Mouse (Mus musculus) brain, embryonic 18.5 days (tissue): ENCODE results near the gene Nfkb2.
A peak's percentile ranks its signal among the peaks of the same experiment; 100 is the strongest.

Source experiments
- DNase-seq: peaks from one replicate; pipeline ENCODE4 v3.0.0-alpha.2; 2012; ENCODE audit warnings: low read depth, low spot score

The Nfkb2 gene

DNA sequence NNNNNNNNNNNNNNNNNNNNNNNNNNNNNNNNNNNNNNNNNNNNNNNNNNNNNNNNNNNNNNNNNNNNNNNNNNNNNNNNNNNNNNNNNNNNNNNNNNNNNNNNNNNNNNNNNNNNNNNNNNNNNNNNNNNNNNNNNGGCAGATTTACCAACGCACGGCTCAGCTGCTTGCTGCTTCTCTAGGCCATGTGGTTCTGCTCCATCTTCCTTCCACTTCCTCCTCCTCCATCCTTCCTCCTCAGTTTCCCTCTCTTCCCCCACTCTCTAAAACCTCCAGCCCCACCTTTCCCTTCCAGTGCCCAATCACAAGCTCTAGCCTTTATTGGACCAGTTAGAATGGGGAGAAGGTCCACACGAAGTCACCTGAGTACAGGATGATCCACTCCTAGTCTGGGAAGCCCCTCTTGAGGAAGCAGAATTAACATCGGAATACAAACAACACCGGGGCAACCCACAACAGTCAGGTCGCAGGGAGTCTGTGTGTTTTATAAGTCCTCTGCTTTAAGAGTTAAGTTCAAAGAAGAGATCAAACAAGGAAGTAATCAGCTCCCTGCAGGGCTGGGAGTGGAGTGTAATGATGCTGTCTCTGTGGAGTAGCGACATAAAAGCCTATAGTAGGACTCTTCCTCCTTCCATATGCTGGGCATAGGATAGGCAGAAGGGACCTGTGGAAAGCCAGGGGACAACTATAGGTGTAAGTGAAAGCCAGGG lies 40.7 kb downstream of the Nfkb2 start:
- no peak for DNase-seq

DNA sequence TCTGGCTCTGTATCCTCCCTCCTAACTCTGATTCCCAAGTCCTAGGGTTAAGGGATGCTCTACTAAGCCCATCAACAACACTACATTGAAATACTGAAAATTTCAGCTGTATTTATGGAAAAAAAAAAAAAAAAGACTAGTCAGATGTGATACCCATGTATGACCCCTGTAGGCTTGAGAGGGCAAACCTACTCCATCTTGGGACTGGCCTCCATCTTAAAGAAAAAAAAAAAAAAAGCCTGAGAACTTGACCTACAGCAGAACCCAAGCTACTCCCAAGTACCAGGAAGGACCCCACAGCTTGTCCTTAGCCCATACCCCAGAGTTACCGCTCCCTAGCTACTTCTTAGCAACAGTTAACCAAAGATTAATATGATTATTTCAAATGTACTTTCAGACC lies 43.0 kb downstream of the Nfkb2 start:
- DNase-seq: no peak

DNA sequence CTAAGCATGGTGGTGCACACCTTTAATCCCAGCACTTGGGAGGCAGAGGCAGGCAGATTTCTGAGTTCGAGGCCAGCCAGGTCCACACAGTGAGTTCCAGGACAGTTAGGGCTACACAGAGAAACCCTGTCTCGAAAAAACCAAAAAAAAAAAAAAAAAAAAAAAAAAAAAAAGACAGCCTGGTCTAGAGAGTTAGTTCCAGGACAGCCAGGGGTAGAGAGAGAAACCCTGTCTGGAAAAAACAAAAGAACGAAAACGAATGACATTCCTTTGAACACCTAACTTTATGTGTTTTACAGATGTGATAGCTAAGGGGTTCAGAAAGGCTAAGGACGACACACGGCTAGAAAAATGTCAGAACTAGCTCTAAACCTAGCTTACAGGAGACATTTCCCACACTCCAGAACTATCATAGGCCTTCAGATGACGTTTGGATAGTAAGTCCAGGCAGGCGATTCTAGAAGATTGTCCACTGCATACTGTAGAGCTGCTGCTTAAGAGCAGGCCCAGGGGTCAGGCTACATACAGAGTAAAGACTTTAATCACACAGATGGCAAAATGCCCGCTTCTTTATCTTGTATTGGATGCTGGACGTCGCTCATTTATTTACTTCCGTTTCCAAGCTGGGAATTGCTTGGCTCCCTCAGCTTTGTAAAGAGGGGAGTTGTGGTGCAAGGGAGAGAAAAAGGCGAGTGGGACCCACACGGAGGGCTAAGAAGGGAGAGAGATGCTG lies 44.0 kb downstream of the Nfkb2 start:
- no peak for DNase-seq

DNA sequence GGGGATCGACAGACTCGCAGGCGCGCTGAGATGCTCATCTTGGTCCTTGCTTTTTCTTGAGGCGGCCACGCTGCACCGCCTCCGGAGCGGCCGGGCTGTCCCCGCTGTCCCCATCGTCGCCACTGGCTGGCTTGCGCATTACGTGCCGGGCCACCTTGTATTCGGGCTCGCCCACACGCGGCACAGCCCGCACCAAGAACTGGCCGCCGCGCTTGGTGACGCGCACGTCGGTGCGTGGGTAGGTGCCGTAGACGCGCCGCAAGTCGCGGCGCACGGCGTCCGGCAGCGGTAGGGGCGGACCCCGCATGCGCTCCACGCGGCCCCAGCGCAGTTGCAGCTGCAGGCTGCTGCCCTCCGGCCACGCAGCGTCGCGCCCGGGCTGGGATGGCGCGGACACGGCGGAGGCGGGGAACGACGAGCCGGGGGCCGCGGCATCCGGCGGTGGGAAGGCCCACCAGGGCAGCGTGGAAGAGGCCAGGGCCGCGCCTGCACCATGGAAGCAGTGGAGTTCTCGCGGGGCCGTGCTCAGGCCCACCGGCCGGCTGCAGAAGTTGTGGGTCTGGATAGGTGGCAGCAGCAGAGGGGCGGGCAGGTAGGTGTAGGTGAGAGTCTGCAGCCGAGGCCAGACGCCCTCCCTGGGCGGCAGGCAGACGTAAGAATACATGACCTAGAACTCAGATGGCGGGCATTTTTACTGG lies 44.8 kb downstream of the Nfkb2 start:
- DNase-seq: no peak

DNA sequence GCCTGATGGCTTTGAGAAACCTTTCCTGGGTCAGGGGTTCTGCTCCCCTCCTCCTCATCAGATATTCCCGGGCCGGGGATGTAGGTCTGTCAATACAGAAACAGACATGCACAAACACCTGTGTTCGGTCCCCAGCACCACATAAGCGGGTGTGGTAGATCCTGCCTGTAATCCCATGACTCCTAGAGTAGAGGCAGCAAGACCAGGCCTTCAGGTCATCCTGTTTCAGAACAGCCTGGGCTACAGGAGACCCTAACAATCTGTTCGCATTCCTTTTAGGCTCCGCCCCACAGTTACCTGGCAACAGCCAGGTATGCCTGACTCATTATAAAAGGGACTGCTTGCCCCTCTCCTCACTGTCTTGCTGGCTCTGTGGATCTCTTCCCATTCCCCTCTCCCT lies 45.4 kb downstream of the Nfkb2 start:
- DNase-seq: no peak

DNA sequence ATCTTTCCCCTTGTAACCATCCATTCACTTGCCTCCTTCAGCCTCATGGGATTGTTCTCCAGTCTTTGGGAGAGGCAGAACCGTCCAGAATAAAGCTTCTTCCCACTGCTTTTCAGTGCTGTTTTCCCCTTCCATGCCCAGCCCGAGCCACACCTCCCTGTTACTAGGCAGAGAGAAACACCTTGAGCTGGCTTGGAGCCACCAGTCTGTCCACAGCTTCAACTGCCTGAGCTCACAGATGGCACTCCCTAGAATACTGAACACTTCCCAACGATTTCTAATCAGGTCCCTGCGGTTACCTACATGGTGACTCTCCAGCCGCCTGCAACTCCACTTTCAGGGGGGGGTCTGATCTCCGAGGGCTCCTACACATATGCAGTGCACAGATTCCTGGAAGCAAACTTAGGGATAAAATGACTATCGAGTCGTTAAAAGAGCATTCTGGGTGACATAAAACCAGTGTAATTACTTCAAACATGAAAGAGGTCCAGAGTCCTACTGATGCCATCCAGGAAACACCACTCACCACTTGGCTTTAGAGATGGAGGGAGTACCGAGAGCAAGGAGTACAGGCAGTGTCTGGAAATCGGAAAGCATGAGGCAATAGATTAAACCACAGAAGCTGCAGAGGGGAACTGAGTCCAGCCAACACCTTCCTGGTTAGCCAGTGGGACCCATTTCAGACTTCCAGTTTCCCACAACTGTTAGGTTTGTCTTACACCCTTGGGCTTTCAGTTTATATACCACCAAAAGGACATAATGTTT lies 46.2 kb downstream of the Nfkb2 start, which contains the start of gene 2310034G01Rik:
TSS of gene 2310034G01Rik (minus strand) at position 135 of the 765 bp plus-strand sequence.
- DNase-seq: no peak

DNA sequence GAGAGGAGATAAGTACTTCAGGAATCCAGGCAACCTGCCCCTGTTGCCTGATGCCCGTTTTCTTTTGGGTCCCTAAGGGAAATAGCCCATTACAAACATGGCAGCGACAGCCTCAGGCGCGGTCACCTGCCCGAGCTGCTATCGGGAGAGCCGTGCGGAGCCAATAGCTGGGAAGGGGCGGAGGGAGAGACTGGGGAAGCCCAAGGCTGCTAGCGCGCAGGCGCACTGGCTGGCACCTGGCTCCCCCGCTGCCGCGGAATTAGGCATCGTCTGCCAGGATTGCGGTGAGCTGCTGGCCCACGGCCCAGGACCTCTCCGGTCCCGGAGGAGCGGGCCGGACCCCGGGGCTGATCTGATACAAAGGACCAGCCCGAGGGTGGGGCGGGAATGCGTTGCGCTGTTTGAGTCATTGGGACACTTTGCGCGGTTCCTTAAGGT lies 52.6 kb downstream of the Nfkb2 start:
- peak; percentile 80 for DNase-seq

DNA sequence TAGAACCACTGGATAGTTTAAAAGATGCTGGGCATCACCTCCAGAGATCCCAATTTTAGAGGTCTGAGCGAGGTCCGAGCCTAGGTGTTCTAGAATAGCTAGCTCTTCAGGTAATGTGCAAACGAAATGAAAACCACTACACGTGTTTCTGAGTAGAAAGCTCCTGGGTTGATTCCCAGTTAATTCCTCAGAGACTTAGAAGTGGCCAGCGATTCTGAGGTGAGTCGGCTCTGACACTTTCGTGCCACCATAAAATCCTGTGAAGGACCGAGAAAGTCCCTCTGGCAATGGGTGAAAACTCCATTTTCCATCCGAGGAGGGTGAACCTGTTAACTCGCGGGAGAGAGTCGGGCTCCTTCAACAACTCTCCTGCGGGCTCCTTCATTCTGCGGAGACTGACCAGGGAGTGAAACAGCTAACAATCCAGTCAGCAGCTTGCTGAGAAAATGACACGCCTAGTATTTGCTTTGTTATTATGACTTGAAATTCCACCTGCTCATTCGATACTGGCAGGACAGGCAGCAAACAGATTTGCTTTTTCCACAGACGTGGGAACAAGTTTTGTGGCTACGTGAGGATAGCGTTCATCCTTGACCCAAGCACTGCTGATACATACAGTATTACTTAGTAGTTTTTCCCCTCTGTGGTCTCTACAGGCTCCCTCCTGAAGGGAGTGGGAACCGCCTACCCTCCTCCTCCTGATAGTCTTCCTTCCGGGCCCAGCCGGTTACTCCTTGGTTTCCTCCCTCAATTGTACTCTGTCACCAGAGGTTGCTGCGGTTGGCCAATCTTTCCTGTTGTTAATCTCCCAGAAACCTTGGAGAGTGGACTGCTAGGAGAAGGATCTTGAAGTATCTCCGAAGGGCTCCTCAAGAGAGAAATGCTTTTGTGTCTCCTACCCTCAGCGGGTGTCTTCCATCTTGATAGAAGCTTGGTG lies 53.5 kb downstream of the Nfkb2 start:
- DNase-seq: no peak

DNA sequence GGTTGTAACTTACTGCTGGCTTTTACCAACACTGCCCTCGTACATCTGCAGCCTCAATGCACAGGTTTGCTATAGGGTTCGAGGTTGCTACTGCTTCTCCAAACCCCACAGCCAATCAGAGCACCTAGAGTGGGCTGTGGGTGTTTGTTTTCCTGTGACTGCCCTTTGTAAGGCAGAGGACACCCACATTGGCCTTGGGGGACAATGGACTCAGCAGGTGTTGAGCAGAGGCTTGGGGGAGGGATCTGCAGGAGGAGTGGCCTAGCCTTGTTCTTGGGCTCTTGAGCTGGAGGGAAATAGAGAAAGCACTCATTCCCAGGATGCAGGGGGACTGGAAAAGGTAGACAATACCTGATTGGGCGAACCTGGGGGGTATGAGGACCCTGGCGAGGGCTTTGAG lies 54.3 kb downstream of the Nfkb2 start:
- no peak for DNase-seq
